Mouse (Mus musculus): ENCODE results near the gene Pgk2. TPM values are rescaled to one million over a fixed set of nuclear protein-coding genes. Genes with fewer than 3 reads are reported as not detected.
"Not testable (repeated sequence)": the region's sequence is repeated elsewhere in the genome, so short reads cannot be mapped to it uniquely, and the experiment has no call there.

Gene Pgk2
- not detected for total RNA-seq (2021)
- long read RNA-seq, experiment 1, result 0 reads
- long read RNA-seq, experiment 2, result 0 reads

- no peak for DNase-seq
These were observed at the start of gene Pgk2 for GRCm38 (mm10) chr17:40208540-40208939. TSS of gene Pgk2 (minus strand) at chr17:40208640.

GRCm38 (mm10) chr17:40252487-40252886 is 44.0 kb upstream of the Pgk2 start:
- DNase-seq, result no peak

DNA sequence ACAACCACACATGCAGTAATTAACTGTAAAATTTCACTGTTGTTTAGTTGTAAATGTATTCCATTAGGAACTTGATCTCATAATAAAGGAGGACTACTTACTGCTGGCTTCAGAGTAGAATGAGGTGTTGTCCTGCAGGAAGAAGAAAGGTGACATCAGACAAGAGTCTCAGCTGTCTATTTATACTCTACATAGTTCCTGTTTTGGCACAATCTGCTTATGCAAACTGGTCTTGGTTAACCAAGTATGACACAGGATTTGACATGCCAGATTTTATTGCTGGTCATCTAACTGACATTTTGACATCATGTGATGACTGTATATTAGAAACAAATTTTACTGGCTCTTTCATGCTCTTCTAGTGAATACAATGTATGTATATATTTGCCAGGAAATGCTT is 33.7 kb upstream of the Pgk2 start, which contains the start of gene Crisp3:
TSS of gene Crisp3 (minus strand) at position 154 of the 400 bp plus-strand sequence.
- no peak for DNase-seq

- DNase-seq, result not testable (repeated sequence)
These were observed 6.6 kb downstream of the Pgk2 start for GRCm38 (mm10) chr17:40201803-40202202.

DNA sequence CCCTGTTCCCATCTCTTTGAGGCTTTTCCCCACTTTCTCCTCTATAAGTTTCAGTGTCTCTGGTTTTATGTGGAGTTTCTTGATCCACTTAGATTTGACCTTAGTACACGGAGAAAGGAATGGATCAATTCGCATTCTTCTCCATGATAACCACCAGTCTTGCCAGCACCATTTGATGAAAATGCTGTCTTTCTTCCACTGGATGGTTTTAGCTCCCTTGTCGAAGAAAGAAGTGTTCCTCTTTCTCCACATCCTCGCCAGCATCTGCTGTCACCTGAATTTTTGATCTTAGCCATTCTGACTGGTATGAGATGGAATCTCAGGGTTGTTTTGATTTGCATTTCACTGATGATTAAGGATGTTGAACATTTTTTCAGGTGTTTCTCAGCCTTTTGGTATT is 18.2 kb downstream of the Pgk2 start:
- not testable (repeated sequence) for DNase-seq

DNA sequence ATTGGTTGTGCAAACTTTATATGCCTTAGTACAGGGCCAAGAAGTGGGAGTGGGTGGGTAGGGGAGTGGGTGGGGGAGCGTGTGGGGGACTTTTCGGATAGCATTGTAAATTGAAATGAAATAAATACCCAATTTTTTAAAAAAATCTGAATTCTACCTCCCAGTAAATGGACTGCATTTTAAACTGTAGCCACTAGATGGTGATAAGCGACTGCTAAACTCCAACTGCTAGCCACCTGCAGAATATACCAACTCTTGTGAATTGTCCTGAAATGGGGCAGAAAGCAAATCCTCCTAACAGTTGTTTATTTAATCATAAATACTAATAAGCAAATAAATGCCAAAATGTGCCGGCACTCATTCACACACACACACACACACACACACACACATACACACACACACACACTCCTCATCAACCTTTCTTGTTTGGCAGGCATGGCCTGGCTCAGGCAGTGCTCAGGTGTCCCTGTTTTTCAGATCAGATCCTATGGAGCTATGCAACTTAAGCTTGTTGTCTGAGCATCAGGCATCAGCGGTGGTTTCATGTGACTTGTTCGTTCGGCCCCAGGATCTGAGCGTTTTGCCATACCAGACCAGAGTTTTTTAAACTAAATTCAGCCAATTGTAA is 50.6 kb downstream of the Pgk2 start:
- not testable (repeated sequence) for DNase-seq

Other genes starting within 250 kb of the Pgk2 start
- gene AC192777.2, start 113.2 kb downstream of the Pgk2 start, total RNA-seq (2021), result not detected
- not detected for gene Crisp3, start 33.6 kb upstream of the Pgk2 start, total RNA-seq (2021)
- not detected for gene Crisp1, start 110.6 kb upstream of the Pgk2 start, total RNA-seq (2021)